Mouse (Mus musculus) olfactory bulb, adult 2 months (tissue): ENCODE data around the gene Alkbh6.

Experiments used
- CTCF ChIP-seq: fragments of 200-500 bp; IDR thresholded peaks from 2 replicates; pipeline ENCODE4 v1.5.1; 2012; ENCODE audit warnings: low read depth, mild to moderate bottlenecking, low read length, moderate library complexity; ENCODE audit not compliant: insufficient read depth
- POLR2A ChIP-seq: fragments of 200-500 bp; IDR thresholded peaks from 2 replicates; pipeline ENCODE4 v1.6.1; 2012; ENCODE audit warnings: mild to moderate bottlenecking, low read depth, low read length, moderate library complexity; ENCODE audit not compliant: insufficient read depth

DNA sequence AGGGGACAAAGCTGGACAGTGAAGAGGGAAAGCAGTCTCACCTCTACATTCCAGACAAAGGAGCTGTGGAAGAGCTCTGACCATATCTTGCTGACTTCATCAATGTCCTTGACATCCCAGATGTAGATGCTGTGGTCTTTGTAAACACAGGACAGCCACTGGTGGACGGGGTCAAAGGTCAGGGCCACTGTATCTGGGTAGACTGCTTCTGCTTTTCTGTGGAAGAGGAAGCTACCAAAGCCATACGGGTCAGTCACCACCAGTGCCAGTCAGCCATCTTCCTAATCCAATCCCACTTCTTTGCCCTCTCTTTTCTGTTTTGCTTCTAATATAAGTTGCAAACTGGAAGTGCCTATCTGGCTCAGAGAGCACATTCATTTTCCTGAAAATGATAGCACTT is 43.5 kb upstream of the Alkbh6 start:
- TF ChIP-seq CTCF (no peak), POLR2A (no peak)
